Mouse (Mus musculus): ENCODE results near the gene Itga7.

- TF ChIP-seq CTCF (IDR thresholded peaks at IDR 0.05; ENCODE audit: extremely low read depth, insufficient read length, insufficient replicate concordance, low read depth, low read length) (no peak), POLR2A (IDR thresholded peaks at IDR 0.05; ENCODE audit: low read depth, low read length) (no peak)
These were observed 32.2 kb upstream of the Itga7 start for GRCm38 (mm10) chr10:128901409-128901808.
